Mouse (Mus musculus) retina, embryonic 14.5 days (tissue): ENCODE measurements around the gene Fcer1g.
"Not testable (repeated sequence)": the region's sequence is repeated elsewhere in the genome, so short reads cannot be mapped to it uniquely, and the experiment has no call there.

ENCODE experiments used
- DNase-seq: peaks from one replicate; pipeline ENCODE4 v3.0.0-alpha.2; 2015; ENCODE audit warnings: low spot score

Gene Fcer1g

DNA sequence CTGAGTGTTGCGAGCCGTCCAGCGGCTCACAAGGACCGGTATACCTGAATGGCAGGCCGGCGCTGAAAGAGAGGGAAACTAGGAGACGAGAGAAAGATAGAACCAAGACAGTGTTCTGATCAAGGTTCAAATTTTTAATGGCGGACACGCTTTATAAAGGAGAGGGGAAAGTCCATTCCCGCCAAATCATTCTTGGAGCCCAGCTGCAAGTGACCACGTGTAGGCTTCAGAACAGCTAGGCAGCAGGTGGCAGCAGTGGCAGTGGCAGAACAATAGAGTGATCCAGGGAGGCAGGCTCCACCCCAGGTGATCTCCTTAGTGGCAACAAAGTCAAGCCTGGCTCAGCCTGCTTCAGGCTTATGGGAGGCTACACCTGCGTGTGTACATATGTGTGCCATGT lies 7.8 kb upstream of the Fcer1g start:
- DNase-seq = not testable (repeated sequence)

DNA sequence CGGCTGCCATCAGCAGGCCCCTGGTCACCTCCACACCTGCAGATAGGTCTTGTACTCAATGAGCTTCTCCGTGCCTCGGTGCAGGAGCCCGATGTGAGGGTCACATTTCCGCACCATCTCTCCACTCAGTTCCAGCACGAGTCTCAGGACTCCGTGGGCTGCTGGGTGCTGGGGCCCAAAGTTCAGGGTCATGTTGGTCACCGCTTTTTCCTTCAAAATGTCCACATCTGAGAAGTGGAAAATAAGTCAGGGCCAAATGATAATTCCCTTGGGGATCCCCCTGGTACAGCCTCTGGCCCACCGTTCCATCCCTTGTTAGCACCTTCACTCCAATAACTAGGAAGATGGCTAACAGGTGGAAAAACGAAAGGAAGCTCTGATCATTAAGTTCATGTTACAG lies 6.7 kb upstream of the Fcer1g start:
- no peak for DNase-seq

DNA sequence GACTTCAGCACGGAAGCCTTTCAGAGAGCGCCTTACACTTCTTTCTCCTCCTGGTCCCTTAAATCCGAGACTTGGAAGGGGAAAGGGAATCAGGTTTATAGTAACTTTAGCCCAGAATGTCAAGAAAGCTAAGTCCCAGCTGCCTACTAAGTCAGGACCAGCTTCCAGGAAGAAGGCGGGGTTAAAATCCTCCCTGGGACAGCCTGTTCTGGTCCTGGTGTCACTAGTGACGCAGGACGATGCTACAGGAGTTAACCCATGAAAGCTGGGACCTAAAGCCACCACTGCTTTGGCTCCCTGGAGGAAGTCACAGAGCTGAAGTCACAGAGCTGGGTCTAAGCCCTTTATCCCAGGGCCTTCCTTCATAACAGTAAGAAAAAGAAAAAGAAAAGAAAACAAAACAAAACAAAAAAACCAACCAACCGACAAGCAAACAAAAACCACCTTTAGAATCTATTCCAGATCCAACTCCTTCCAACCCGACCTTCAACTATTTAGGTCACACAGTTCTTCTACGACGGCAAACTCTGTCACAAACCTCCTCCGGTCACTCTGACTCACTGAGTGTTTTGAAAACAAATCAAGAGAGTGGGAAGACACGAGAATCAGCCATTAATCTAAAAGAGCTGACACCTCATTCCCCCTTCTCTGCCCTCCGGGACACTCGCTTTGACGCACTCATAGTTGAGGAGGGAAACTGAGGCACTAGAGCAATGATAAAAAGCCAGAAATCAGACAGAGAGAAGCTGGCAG lies 6.0 kb upstream of the Fcer1g start:
- no peak for DNase-seq

DNA sequence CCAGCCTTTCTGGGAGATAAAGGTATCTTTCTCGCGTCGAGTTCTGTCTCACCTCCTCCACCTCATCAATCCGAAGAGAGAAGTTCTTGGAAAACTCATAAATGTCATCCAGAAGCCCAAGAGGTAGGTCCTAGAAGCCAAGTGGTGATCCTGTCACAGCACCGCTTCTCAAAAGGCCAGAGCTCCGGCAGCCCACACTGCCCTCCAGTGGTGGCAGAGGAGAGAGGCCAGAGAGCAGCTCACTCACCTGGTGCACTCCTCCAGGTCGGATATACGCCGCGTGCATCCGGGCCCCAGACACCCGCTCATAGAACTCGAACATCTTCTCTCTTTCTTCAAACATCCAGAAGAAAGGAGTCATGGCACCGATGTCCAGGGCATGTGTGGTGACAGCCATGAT lies 4.3 kb upstream of the Fcer1g start:
- peak; percentile 73 for DNase-seq

DNA sequence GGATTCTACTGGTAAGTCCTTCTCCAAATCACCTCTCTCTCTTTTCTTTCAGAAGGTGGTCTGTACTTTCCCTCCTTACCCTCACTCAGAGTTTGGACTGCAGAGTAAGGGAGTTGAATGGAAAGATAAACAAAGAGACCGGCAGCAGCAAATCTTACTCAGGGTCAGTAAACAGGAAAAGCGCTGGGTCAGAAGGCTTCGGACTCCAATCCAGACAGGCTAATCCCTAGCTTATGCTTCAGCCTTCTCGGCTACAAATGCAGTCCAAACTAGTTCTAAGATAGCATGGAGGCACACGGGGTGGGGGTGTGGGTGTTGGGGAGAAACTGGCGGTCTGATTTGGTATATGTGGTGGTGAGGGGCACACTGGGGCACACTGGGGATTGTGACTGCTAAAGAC lies 3.3 kb upstream of the Fcer1g start:
- no peak for DNase-seq

DNA sequence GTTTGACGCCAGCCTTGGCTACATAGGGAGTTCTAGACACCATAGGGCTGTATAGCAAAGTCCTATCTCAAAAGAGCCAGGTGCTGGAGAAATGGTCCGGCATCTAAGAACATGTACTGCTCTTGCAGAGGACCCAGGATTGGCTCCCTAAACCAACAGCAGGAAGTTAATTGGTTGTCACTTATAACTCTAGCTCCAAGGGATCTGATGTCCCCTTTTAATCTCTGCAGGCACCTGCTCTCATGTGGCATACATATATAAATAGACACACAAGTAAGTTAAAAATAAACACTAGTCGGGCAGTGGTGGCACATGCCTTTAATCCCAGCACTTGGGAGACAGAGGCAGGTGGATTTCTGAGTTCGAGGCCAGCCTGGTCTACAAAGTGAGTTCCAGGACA lies 1.6 kb upstream of the Fcer1g start:
- DNase-seq = no peak

DNA sequence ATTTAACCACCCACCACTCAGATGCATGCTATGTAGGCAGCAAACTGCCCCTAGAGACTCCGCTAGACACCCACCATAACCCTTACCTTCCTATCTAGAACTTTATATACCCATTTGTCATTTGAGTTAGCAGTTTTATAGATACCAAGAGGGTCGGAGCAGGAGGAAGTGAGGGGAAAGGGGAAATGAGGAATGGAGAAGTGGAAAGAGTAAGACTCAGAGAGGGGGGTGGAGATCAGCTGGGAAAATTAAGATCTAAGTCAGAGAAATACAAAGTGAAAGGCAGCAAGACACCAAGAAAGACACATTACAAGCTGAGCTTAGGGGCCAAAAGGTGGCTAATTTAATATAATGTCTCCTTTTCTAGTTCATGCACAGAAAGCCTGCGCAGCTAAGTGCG lies 373 bp upstream of the Fcer1g start:
- DNase-seq = no peak

DNA sequence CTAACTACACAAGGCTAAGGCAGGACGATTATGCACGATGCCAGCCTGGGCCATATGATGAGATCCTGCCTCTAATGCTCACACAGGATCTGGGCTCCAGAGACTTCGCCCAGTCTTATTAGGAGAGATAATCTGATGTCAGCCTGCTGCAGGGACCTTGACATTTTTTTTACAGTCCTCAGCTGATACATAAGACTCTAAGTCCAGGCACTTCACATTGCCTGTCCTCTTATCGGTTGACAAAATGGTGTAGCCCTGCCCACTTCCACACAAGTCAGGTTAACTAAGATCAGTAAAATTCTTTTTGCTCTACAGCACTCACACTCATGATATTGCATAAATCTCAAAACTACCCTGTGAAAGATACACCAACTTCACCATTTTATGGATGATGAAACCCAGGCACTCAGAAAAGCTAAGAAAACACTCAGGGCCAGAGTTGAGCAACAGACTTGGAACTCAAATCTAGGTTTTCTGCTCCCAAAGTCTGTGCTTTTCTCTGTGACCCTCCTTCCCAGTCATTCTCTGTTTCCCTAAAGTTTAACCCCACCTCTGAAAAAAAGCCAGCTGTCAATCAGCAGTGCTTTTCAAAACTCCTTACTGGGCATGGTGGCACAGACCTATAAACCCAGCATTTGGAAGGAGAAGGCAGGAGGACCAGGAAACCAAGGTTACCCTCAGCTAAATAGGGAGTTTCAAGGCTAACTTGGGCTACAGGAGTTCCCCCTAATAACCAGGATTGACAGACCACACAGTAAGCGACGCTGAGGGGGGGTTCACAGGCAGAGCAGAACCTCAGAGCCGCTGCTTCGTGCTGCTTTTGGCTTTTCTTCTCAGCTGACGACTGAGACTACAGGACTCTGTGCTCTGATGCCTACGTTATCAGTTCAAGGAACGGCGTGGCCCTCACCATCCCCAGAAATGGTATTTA lies 1.1 kb downstream of the Fcer1g start:
- DNase-seq = no peak

DNA sequence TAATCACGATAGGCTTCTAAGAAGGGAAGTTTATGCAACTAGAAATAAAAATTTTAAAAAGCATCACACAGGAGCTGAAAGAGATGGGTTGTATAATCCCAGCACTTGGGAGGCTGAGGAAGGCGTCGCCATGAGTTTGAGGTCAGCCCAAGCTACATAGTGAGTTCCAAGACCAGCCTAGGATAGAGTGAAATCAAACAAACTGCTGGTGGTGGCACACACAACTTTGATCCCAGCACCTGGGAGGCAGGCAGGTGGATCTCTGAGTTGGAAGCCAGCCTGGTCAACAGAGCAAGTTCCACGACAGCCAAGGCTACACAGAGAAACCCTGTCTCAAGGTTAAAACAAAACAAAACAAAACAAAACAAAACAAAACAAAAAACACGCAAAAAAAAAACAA lies 1.8 kb downstream of the Fcer1g start:
- DNase-seq = no peak

DNA sequence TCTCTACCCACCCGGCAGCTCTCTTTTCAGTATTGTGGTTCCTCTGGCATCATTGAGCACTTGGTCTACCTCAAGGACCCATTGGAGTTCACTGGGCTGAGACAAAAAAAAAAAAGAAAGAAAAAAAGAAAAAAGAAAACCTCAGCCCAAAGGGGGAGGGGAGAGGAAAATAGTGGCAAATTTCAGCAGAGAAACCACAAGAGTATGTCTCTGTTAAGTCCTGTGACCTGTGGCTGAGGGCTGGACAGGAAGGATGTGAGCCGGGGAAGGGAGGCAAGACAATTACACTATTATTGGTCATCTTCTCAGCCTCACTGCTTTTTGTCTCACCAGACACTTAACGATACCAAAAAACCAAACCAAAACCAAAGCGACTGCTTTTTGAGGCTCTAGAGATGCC lies 2.3 kb downstream of the Fcer1g start:
- DNase-seq = no peak

DNA sequence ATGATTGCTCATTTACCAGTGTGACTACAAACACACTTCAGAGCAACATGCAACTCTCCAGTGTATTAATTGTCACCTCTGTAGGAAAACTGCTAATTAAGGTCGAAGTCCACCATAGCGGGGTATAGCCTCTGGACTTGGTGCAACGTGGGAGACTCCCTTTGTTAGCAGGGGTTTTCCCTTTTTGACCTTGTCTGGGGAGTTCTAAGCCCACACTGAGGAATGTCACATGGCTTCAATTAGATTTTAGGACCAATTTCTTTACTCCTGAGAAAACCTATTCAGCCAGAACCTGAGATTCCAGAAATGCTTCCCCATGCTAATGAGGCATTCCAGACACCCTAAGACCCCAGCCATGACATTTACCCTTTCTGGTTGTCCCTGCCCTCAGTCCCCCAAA lies 4.0 kb downstream of the Fcer1g start:
- DNase-seq = no peak

DNA sequence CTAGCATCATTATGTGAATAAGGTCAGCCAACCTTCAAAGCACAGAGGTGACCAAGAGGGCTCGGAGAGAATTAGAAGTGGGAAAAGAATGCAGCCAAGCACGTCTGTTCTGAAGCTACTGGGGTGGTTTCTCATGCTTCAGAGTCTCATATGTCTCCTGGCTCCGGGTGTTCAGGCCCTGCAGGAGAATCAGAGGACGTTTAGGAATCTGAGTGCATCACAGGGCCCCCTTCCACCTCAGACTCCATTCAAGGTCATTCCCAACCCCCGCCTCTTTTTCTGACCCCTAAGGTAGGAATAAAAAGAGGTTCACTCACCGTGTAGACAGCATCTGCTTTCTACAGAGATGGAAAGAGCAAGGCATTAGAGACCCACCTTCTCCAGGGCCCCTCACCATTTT lies 4.4 kb downstream of the Fcer1g start:
- no peak for DNase-seq

DNA sequence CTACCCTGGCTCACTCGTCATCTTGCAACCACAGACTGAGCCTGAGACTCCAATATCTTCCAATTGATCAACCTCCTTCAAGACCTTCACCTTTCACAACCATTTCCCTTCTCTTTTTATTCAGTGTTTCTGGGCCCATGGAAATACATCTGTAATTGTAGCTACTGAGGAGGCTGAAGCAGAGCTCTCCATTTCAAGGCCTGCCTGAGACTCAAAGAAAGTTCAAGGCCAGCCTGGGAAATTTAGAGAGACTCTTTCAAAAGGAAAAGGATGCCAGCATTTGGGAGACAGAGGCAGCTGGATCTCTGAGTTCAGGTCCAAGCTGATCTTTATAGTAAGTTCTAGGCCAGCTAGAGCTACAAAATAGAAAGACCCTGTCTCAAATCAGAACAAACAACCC lies 6.3 kb downstream of the Fcer1g start:
- DNase-seq = no peak

DNA sequence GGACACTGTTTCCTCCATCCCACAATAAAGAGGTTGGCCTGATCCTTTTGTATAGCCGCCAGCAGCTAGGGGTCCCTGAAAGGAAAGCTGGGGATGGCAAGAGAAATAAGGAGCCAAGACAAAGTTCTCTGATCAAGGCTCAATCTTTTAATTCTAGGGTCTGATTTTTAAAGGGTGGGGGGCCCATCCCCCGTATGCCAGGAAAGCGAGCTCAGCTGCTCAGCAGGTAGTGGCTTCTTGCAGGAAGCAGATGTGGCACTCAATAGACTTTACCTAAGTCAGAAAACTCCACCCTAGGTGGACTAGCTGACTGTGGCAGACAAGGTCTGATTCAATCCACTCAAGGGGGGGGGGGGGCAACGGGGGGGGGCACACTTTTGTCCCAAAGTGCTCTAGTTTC lies 7.4 kb downstream of the Fcer1g start:
- no peak for DNase-seq

DNA sequence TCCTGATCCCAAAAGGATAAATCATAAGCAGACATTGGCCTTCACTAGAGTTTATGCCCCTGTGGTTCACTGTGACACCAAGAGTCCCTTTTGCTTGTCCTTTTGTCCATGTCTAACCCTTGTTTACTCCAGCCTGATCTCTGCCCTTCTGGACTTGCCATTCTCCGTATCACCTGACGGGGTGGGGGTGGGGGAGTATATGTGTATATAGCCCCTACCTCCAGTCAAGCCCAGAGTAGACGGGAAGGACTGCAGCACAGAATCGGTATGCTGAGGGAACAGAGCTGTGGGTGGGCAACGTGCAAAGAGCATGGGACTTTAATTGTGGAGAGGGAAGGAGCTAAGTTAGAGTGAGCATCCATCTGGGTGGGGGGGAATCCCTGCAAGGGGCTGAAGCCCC lies 9.3 kb downstream of the Fcer1g start, which contains the start of gene Apoa2:
Gene Apoa2, plus strand, starts transcription at position 198 of the 400 bp plus-strand sequence.
- no peak for DNase-seq

DNA sequence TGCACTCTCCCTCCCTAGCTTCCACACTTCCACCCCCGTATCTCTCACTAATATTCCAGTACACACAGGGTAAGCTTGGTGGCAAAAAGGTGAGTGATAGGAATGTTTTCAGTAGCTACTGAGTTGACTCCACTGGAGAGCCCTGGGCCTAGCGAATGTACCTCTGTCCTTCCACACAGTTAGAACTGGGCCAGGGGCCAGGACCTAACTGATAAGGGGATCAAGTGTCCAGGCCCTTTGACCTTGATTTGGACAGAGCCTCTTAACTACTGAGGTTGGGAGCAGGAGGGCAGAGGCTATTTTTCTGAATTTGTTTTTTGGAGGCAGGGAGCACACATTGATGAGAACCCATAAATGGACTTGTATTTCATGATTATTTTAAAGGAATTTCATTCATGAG lies 10.4 kb downstream of the Fcer1g start:
- no peak for DNase-seq

DNA sequence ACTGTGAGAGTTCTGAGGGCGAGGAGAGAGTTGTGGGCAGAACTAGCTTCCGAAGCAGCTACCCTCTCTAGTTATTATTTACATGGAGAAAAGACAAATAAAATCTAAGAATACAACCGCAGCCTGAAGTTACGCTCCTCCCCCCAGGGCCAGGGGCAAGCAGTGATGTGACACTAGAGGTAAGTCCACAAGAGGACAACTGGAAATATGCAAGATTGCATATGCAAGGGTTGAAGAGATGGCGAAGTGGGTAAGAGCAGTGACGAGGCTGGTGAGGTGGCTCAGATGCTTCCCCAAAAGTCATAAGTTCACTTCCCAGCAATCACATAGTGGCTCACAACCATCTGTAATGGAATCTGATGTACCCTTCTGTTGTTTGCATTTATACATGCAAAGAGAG lies 11.0 kb downstream of the Fcer1g start:
- DNase-seq = no peak

DNA sequence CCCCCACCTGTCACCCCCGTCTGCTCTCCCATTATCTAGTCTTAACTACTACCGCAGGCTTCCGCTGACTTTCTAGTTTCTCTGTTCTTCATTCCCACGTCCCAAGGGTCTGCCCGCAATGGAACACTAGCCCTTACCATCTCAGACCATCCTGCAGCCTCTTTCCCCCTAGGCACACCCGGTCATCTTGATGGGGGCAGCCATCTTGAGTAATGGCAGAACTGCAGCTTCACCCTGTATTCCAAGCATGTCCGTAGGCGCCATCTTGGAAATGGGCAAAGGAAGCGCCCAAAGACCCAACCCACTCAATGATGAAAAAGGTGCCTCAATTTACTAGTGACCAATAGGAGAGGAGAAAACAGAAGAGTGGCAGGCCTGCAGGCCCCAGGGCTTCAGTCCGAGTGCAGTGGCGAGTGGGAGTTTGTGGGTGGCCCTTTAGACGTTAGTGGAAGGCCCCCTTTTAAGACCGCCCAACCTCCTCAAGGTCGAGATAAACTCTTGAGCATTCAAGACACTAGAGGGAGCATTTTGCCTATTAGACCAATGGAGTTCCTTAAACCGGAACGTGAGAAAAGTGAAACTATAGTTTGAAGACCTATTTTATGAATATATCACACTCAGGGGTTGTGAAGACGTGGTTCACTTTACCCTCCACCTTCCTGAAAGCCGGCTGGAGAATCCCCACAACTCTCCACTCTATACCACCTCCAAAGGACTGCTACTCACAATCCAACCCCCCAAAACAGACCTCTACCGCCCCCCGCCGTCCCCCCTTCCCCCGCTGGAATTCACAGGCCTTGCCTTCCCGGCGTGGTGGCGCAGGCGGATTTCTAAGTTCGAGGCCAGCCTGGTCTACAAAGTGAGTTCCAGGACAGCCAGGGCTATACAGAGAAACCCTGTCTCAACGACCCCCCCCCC lies 11.7 kb downstream of the Fcer1g start, which contains the start of gene Tomm40l:
Gene Tomm40l, minus strand, starts transcription at position 277 of the 918 bp plus-strand sequence.
- DNase-seq = peak; percentile 96

DNA sequence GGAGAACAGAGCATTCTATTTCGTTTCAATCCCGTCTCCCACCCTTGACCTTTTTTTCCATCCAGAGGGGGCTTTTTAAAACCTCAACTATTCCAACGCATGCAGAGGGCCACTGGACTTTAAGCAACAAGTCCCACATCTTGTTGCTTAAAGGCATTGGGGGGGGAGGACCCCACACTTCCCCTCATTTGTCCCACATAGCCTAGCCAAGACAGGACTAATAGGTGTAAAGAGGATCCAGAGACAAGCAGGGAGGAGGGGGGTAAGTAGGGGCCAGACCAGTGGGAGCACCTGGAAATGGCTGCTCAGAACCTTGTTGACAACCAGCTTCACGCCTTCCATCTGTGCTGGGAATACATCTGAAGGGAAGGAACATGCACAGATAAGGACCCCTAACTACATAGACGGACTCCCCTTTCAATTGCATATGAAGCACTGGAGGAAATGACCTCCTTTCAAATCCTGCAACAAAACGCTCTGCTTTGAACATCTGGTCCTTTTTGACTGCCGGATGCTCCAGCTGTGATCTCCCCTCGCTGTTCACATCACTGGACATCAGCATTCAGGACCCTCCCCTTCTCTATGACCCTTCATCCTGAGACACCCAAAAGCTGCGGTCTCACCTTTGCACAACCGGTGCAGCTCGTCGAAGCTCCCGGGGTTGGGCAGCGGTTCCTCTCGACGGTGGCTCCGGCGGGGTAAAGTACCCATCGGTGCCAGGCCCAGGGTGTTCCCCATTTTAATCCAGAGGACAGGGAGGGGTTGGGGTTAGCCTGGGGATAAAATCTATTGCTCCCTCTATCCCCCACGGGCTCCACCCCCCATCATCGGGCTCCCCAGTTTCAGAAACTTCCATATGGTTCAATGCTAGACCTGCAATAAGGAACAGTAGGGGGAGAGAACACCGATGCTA lies 12.6 kb downstream of the Fcer1g start:
- peak; percentile 21 for DNase-seq

DNA sequence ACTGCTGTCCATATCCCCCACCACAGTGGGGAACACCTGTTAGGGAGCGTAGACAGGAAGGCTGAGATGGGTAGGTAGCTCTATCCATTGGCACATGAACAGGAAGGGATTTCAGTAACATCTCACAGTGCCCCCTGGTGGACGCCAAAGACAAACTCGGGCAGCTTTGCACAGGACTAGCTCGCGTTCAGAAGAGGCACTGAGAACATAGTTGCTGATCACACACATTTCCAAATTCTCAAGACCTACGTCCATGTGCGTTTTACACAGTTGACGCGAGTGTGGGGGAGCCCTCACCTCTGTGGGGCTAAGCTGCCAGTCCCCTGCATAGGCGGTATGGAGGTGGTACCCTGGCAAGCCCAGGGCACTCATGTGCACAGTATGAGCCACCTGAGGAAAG lies 13.3 kb downstream of the Fcer1g start:
- peak; percentile 89 for DNase-seq
